In genomic region chr9:122107701-122108375, GRCm38 (mm10) we compare ENCODE assay signal across 20 mouse cellular contexts. TPM values are rescaled to one million over a fixed set of nuclear protein-coding genes. Genes with fewer than 3 reads are reported as not detected.
DNase-seq lines count a peak whose midpoint lies in the region; ATAC-seq and TF ChIP-seq lines count a peak whose summit lies in the region.
"Had no signal": no experiment of that assay in that cellular context is flagged by ENCODE, and none has a peak within 500 bp of the region (broad histone marks: within the 10 kb centered on the region; RNA-seq: fewer than 3 reads in every experiment).

No protein-coding gene starts in this region.

- no peak overlapping the region for H3K4me2 ChIP-seq in lung, embryonic 15.5 days
- H3K4me2 ChIP-seq: hindbrain, embryonic 15.5 days; neural tube, embryonic 12.5 days had no signal

- no peak overlapping the region for H3K9ac ChIP-seq in lung, embryonic 15.5 days
- H3K9ac ChIP-seq: hindbrain, embryonic 15.5 days; neural tube, embryonic 12.5 days had no signal

- no peak overlapping the region for H3K4me3 ChIP-seq in lung, embryonic 15.5 days
- no peak overlapping the region for H3K4me3 ChIP-seq in lung, adult 2 months (replicated peaks; ENCODE audit: extremely low read depth, low read depth, low read length)
- H3K4me3 ChIP-seq: hindbrain, embryonic 15.5 days; layer of hippocampus, adult 2 months; neural tube, embryonic 12.5 days had no signal

- DNase-seq in gastrocnemius, postnatal 25 days, result peak; percentile 28
- no peak for DNase-seq in gastrocnemius, postnatal 10 days
- DNase-seq in lung, adult 2 months, result no peak
- peak; percentile 41 for DNase-seq in 3T3-L1 (ENCODE audit: low read depth, low spot score)
- DNase-seq in layer of hippocampus, adult 11-12 months (ENCODE audit: low spot score), result no peak
- DNase-seq in cerebellum, adult 11-12 months, result no peak
- DNase-seq: adrenal gland, adult 2 months; cerebellum, adult 18-20 months; cerebellum, postnatal 25 days; heart, postnatal 36 days; kidney, adult 8-10 months; kidney, postnatal 10 days; midbrain, embryonic 14.5 days; right cerebral cortex, postnatal 14 days had no signal

- TF ChIP-seq POLR2A in lung, adult 2 months (IDR thresholded peaks at IDR 0.05; ENCODE audit: borderline replicate concordance, extremely low read depth, low read depth, low read length), result no peak

- WGBS in lung, embryonic 15.5 days, result 53% methylated on average over 7 of the region's 7 CpGs
- 38% methylated on average over 7 of the region's 7 CpGs for WGBS in lung, adult 2 months

- peak overlapping the region; percentile 37; the same call in 1 of the 2 replicates for H3K27ac ChIP-seq in lung, embryonic 15.5 days
- H3K27ac ChIP-seq: hindbrain, embryonic 15.5 days; layer of hippocampus, adult 2 months; neural tube, embryonic 12.5 days had no signal

- no peaks in the 10 kb centered on the region for H3K27me3 ChIP-seq in lung, embryonic 15.5 days
- H3K27me3 ChIP-seq: hindbrain, embryonic 15.5 days; neural tube, embryonic 12.5 days had no signal

- H3K4me1 ChIP-seq in lung, embryonic 15.5 days, result peaks cover 20% of the 10 kb centered on the region
- peaks cover 28% of the 10 kb centered on the region for H3K4me1 ChIP-seq in lung, adult 2 months (ENCODE audit: control insufficient read depth, insufficient read depth, low read length)
- H3K4me1 ChIP-seq: neural tube, embryonic 12.5 days had no signal

- no peaks in the 10 kb centered on the region for H3K36me3 ChIP-seq in lung, embryonic 15.5 days
- H3K36me3 ChIP-seq: hindbrain, embryonic 15.5 days; neural tube, embryonic 12.5 days had no signal

- H3K9me3 ChIP-seq in lung, embryonic 15.5 days, result no peaks in the 10 kb centered on the region
- H3K9me3 ChIP-seq: hindbrain, embryonic 15.5 days; neural tube, embryonic 12.5 days had no signal

- no peak for ATAC-seq in lung, embryonic 15.5 days (ENCODE audit: borderline replicate concordance, extremely low read depth, low FRiP score, low TSS enrichment)
- peak; percentile 12 to 49; a peak in 1 of 4 replicates for ATAC-seq in hematopoietic stem cell, adult 5-6 weeks (replicated peaks in 1 of 2; ENCODE audit: insufficient read depth in 1 of 2, low FRiP score in 2 of 2, low TSS enrichment in 1 of 2, low read depth in 1 of 2, poor library complexity in 2 of 2, severe bottlenecking in 2 of 2)
- ATAC-seq: forebrain, embryonic 16.5 days had no signal

- no peak for TF ChIP-seq CTCF in lung, adult 2 months (IDR thresholded peaks at IDR 0.05; ENCODE audit: insufficient read depth, low read length)

RNA-seq across cellular contexts. Expression of gene Snrk, which starts 9.2 kb away (rescaled TPM):
- total RNA-seq in gastrocnemius, postnatal 25 days (2021), result 10 to 100 TPM; 43.2 to 63.0 TPM
- total RNA-seq in gastrocnemius, postnatal 10 days (2021), result 10 to 100 TPM; 54.8 to 73.5 TPM
- 81.2 and 83.3 TPM in 2 replicates for polyA plus RNA-seq in lung, embryonic 15.5 days (2015; fragmentation: Nextera tagmentation; extraction: Ambion mirVana)
- polyA plus RNA-seq in lung, adult 2 months (2012; rRNA removed), result 107 and 129 TPM in 2 replicates
- total RNA-seq in hematopoietic stem cell, adult 5-6 weeks (2017), result 34.8 and 36.1 TPM in 2 replicates

Comparison
In these comparisons a context has a peak if more than half of its experiments do, and no peak if none do; other contexts are left out.
1. DNase-seq: peak in gastrocnemius, postnatal 25 days (single experiment) and 3T3-L1 (single experiment); none in gastrocnemius, postnatal 10 days (single experiment), lung, adult 2 months (single experiment), layer of hippocampus, adult 11-12 months (single experiment) and cerebellum, adult 11-12 months (single experiment).